Mouse (Mus musculus) WW6 (cell line): ENCODE results near the gene Lcp1.
A peak's percentile ranks its signal among the peaks of the same experiment; 100 is the strongest.
"Not testable (repeated sequence)": the region's sequence is repeated elsewhere in the genome, so short reads cannot be mapped to it uniquely, and the experiment has no call there.

Experiments used
- DNase-seq: peaks from one replicate; pipeline ENCODE4 v3.0.0-alpha.2; 2013; ENCODE audit warnings: low read depth, low spot score

Gene Lcp1

DNA sequence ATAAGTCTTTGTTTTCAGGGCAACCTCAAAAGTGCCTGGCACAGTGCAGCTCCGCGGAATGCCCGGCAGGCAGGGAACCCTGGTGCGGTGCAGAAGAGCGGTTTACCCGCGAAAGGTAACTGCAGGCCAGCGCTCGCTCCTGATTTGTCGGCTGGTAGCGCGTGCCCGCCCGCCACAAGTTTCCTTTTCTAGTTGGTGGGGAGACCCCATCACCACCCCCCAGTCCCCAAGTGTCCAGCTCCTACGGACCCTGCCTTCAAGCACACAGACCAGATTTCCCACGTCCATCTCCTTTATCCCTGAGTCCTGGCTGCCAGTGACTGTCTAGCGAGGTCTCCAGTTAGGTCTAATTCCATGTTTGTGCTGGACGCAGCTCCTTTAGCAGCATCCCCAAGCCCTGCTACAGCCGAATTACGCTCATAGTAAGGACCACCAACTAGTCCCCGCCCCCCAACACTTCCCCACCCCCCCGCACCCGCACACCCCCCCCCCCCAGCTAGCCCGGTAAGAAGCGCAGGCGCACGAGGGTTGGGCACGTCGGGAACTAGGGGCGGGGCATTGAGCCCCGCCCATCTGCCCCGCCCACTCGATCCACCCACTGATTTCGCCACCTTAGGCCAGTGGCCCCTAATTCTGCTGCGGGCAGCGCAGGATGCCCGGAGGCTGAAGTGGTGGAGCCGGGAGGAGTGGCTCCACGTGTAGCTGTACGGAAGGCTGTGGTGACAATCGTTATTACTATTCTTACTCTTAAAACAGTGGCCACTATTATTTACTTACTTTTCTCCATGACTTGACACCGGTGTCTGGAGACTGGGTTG is at the start of gene Lcp1, which contains the start of gene Lrrc63:
TSS of gene Lcp1 (plus strand) at position 601 of the 818 bp plus-strand sequence.
TSS of gene Lrrc63 (minus strand) at position 381 of the 818 bp plus-strand sequence.
- peak; percentile 34 for DNase-seq

- no peak for DNase-seq
Measured at GRCm38 (mm10) chr14:75102956-75103355, 27.9 kb upstream of the Lcp1 start.

DNA sequence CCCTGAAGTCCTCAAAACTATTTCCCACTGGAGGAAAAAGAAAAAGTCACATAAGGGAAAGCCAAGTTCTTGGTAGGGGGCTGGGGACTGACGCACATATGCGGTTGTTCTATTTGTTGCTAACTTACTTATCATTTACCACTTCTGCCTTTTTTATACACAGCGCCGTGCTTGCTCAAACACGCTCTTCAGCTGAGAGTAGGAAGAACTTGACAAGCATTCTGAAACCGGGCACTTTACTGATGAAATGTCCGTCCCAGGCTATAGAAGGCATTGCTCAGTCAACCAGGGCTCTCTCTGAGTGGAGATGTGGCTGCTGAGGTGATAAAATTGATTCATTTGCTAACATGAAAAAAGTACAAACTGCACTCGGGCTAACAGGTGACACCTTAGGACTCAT is 9.2 kb upstream of the Lcp1 start:
- no peak for DNase-seq

DNA sequence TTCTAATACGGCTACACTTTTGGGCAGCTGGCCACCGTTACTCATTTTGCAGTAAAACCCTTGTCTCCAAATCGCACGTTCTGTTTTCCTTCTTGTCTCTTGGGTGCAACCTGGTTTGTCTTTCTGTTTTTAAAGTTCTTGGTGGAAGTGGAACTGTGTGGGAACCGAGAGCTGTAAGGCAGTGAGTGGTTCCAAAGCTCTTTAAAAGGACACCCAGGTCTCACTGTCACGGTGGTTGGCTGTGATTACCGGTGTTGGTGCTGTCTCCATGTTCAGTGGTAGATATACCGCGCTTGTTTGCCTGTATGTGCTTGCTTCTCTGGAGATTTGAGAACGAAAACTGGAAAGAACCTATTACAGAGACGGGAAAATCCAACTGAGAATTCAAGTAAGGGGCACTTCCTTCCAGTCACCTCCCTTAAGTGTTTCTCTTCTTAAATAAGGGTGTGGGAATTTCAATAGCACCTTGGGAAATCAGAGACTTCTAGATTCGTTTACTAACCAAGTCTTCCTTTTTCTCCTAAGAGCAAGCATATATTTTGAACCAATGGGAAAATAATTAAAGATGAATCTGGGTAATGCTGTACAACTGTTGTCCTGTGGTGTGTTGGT is 529 bp downstream of the Lcp1 start:
- DNase-seq: no peak

DNA sequence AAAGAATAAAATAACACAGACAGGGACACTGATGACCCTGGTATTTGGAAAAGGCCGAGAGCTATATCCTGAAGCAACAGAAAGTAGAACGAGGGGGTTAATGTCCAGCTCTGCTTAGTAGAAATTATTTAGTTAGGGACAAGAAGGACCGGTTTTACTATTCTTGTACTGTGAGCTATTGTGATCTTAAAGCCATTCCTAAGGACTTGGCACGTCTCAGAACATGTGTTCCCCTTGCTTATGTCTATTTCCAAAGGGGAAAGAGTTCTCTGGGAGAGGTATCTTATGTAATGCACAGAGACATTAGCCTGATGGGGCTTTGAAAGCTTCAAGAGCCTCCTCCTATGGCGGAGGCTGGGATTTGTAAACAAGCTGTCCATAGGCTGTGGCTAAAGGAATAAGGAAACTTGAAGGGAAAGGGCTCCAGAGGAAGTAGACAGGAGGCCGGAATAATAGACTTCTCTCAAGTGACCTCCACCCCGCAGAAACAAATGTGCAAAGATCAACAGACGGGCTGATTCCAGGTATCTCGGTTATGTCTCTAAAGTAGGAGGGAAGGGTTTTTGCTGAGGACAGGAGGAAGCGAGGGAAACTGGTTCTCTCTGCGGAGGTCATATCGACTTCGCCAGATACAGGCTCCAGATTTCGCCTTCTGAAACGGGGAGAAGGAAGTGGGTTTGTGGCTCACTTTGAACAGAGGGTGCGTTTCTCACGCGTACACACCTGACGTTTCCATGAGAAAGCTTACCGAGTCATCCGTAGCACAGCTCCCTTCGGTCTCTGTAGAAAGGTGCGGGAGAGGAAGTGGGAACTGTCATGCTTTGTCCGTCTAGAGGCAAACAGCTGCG is 5.4 kb downstream of the Lcp1 start:
- no peak for DNase-seq

DNA sequence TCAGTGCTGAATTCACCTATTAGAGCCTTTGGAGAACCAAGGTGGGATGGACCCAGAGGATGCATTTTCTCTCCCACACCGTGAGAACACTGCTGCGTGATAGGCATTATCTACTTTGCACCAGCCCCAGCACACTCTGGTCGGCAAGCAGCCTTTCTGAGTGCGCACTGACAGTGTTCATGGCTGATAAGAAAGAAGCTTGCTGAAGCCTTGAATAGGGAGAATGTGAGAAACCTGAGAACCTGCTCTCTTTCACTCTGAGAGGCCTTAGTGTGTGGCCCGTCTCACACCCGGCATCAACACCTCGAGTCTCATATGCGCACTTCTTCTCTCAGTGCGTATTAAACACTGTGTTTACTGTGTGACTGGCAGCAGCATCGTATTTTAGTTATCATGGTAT is 7.6 kb downstream of the Lcp1 start:
- no peak for DNase-seq

DNA sequence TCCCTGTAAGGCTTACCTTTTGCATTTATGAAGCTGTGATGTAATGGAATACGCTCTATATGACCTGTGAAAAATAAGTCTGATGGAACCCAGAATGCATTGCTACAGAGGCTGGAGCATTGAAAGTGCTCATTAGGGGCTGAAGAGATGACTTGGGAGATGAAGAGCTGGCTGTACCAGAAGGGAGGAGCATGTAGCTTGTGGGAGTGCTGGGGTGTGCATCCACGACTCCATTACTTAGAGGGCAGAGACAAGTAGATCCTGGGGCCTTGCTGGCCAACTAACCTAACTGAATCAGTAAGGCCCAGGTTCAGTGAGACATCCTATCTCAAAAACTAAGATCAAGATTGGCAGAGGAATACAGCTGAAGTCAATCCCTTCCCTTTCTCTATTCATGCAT is 8.3 kb downstream of the Lcp1 start:
- no peak for DNase-seq

DNA sequence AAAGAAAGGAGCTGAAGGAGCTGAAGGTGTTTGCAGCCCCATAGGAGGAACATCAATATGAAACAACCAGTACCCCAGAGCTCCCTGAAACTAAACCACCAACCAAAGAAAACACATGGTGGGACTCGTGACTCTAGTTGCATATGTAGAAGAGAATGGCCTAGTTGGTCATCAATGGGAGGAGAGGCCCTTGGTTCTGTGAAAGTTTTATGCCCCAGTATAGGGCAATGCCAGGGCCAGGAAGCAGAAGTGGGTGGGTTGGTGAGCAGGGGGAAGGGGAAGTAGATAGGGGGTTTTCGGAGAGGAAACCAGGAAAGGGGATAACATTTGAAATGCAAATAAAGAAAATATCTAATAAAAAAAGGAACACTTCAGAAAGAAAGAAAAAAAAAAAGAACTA is 16.8 kb downstream of the Lcp1 start:
- not testable (repeated sequence) for DNase-seq

DNA sequence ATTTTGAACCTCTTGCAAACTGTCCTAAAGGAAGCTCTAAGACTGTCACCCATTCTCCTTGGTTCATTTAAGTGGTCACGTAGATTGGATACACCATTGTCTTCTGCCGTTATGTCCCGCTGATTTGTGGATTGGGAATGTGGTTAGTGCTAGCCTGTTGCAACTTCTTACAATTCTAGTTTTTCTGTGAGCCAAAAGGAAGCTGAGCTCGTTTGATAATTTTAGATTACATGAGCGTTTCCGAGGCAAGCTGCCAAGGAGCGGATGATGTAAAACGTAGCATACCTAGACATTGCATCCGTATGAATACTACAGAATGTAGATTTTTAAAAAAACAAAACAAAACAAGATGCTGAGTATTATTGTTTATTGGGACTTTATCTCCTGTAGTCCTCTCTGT is 17.3 kb downstream of the Lcp1 start:
- DNase-seq: no peak

DNA sequence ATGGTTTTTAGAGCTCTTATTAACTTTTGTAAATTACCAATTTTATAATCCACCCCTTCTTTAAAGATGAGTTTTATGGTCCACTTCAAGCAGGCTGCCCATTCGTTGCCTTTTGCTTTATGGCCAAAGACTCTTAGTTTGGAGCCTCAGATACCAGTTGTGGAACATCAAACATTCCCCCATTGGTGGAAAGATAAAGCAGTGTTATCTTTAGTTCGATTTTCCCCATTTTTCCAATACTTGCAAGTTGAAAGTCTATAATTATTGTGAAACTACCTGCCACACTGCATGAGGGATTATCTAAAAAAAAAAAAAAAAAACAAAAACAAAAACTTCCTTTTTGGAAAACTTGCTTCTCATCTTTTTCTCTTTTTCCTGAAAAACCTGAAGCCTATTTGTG is 19.8 kb downstream of the Lcp1 start:
- no peak for DNase-seq

DNA sequence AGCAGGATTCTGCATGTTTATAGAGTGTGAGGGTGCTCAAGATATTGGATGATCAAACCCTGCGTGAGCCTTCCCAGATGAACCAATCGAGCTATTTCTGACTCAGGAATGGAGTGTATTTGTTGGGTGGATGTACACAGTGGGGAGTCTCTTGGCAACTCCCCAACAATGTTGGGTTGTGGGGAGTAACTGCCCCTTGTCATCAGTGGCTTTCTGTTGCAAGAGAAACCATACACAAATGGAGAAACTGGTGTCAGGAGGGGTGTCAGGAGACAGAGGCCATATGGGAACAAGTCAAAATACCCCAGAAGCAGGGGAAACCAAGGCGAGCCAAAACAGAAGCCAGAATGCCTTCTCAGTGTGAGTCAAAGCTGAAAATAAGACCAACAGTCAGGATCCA is 20.2 kb downstream of the Lcp1 start:
- no peak for DNase-seq

DNA sequence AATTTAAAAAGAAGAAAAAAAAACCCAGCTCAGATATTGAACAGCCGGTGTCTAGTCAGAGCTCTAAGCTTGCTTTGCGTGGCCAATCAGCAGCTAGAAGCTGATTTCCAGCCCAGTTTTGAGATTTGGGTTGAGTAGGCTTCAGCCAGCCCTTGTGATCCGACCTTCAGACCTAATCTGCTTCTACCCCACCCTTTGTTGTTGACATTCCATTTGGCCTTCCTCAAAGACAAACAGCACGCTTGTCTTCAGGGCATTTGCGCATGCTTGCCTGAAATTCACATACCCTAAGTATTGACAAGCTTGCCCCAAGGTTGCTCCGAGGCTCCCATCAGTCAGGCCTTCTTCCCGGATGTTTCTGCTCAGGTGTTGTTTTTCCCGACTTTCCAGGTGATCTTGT is 23.6 kb downstream of the Lcp1 start:
- DNase-seq: no peak

DNA sequence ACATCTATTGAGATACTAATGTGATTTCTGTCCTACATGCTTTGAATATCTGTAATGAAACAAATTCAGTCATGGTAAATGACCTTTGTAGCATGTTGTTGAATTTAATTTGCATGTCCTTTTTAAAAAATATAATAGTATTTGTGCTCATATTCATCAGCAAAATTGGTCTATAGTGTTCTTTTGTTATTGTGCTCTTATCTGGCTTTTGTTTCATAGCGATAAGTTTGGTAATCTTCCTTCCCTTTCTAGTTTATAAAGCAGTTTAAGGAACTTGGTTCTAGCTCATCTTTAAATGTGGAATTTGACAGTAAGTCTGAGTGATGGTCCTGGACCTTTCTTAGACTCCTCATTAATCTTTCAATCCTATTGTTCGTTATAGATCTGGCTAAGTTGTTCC is 28.5 kb downstream of the Lcp1 start:
- DNase-seq: no peak

DNA sequence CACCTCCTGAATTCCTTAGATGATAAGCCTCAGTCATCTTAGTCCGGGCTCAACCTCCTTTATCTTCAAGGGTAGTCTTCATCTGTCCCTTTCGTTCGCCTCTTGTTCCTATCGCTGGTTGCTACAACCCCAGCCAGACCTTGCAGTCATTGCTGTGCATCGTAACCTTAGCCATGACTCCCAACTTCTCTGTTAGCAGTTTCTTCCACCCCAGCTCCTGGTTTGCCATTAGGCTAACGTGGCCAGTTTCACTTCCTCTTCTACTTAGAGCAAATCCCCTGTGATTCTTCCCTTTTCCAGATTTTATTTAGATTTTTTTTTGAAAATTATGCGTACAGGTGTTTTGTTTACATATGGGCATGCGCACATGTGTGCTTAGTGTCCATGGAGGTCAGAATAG is 33.0 kb downstream of the Lcp1 start:
- no peak for DNase-seq

DNA sequence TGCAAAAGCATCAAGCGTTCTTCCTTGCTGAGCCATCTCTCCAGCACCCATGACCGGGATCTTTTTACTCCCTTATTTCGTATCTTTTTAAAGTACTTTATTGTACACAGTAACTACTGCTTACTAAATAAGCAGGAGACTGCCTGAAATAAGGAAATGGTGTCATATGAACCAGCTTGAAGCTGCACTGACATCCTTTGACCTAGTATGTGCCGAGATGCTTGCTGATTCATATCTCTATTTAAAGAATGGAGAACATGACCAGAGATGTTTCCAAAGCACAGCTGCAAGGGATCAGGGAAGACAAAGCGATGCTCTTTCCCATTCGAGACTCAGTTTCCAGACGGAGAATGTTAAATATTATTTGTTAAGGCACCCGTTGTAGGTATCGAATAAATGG is 33.4 kb downstream of the Lcp1 start:
- no peak for DNase-seq

GRCm38 (mm10) chr14:75165574-75166131 is 34.8 kb downstream of the Lcp1 start:
- no peak for DNase-seq

GRCm38 (mm10) chr14:75168501-75168900 is 37.6 kb downstream of the Lcp1 start:
- no peak for DNase-seq

GRCm38 (mm10) chr14:75170546-75170945 is 39.6 kb downstream of the Lcp1 start:
- DNase-seq: no peak

DNA sequence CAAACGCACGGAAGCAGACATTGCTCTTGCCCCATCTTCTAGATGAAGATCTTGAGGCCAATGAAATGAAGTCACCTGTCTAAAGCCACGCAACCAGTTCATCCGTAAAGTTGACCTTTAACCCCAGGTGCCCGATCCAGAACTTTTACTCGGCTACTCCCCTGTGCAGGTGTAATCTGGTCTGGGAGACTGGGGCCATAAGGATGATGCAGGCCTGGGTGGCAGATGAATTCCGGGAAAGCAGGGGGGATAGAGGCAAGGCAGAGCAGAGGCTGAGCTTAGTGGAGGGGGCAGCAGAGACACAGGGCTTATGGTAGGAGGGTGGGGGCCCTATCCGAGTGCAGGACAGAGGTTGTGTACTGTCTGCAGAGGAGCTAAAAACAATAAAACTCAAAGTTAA is 43.4 kb downstream of the Lcp1 start:
- no peak for DNase-seq

DNA sequence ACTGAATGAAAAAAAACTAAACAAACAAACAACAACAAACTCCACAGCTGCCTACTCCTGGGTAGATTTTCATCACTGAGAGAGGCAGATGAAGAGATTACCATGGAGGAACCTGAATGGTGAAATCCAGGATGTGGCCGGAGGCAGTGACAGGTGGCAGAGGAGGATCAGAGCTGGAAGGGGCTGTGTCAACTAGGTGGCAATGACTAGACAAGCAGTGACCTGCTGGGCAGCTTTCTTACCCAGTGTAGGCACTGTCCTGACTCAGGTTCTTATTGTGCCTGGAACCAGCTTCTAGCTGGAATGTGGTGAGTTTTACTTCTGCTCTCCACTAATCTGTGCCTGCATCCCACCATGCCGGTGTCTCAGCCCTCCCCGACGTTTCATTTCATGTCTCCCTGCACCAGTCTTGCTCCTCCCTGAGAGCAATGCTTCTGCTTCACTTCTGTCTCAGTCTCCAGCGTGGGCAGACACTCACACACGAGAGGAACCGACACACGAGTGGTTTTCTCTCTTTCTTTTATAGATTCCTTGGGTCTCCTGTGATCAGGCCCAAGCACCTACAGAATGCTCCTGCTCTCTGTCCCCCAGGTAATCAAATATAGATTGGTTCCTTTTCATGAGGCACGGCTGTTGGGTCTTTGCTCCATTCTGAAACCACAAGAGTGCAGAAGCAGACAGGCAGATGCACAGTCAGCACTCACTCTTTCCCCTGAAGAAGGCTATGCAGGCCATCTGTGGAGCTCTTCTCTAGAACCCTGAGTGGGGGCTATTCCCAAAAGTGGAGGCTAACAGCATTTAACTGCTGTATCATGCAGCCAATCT is 44.0 kb downstream of the Lcp1 start:
- DNase-seq: no peak

DNA sequence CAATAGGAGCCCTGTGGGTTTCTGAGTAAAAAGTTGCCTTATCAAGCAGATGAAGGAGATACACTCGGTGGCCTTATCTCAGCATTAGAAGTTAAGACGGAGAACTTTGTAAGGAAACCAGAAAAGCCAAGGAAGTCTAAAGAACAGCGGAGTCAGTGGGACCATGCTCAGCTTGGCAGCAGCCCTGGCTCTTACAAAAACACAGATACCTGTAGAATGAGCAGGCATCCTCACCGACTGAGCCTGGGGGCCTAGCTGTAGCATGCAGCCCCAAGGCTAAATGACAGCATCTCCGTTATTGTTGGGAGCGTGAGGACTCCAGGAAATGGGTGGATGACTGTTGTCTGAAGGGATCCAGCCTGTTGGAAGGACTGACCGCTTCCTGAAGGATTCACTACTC is 44.9 kb downstream of the Lcp1 start:
- no peak for DNase-seq
